Mouse (Mus musculus) cortical plate, adult 2 months (tissue): ENCODE measurements around the gene Fancf.

Experiments used
- CTCF ChIP-seq: fragments of 200-500 bp; IDR thresholded peaks from 2 replicates; pipeline ENCODE4 v1.5.1; 2011; ENCODE audit warnings: mild to moderate bottlenecking, control low read depth, low read length; ENCODE audit not compliant: insufficient read depth; ENCODE audit errors: extremely low read depth
- POLR2A ChIP-seq: fragments of 200-500 bp; IDR thresholded peaks from 2 replicates; pipeline ENCODE4 v1.6.1; 2011; ENCODE audit warnings: mild to moderate bottlenecking, low read length, control low read depth; ENCODE audit not compliant: insufficient read depth; ENCODE audit errors: extremely low read depth

DNA sequence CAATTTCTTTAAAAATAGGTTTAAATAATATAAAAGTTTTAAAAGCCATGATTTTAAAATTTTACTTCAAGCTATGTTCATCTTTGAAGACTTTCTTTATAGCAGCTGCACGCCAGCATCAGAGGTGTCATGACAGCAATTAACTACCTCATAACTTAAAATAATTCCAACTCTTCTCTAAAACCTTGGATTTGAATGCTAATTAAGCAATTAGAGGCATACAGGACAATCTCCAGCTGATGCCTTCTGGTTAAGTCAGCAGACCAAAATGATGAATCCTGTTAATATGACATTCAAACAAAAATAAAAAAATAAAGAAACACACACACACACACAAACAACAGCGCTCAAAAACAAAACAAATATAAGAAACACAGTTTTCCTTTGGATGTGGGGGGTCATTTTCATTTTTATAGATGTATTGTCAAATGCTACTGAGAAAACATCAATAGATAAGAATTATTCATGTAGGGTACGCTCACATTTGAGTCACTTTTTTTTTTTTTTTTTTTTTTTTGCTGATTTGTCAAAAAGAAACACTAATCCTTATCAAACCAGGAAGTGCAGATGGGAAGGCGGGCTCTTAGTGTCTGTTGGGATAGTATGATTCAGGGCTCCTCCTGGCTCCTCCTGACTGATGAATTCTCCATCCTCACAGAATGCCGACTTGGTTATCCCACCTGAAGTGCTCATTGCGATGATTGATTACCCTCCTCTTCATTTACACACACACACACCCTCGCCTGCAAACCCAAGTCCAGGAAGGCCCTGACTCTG is 38.3 kb downstream of the Fancf start:
- TF ChIP-seq POLR2A, result no peak
- no peak for TF ChIP-seq CTCF
